Mouse (Mus musculus) heart, embryonic 16.5 days (tissue): ENCODE data around the gene Smok3c. TPM values are rescaled to one million over a fixed set of nuclear protein-coding genes. Genes with fewer than 3 reads are reported as not detected.
"Not testable (repeated sequence)": the region's sequence is repeated elsewhere in the genome, so short reads cannot be mapped to it uniquely, and the experiment has no call there.

Experiments
- ATAC-seq: fragments of 200-750 bp; cut with Nextera tagmentation; replicated peaks from 2 replicates; pipeline ENCODE4 v1.8.0; 2017; ENCODE audit warnings: moderate number of reproducible peaks; ENCODE audit not compliant: insufficient read depth, low FRiP score; ENCODE audit errors: extremely low read depth
- H3K27ac ChIP-seq: fragments of 300-500 bp; sonication (generic); 2 replicates; pipeline ENCODE4 v1.5.1; 2014; ENCODE audit warnings: mild to moderate bottlenecking, low read length, control low read depth, moderate library complexity
- H3K27me3 ChIP-seq: fragments of 300-500 bp; sonication (generic); 2 replicates; pipeline ENCODE4 v1.6.1; 2014; ENCODE audit warnings: low read length, mixed read lengths; ENCODE audit not compliant: control insufficient read depth, insufficient read depth
- H3K36me3 ChIP-seq: fragments of 300-500 bp; sonication (generic); 2 replicates; pipeline ENCODE4 v1.6.1; 2014; ENCODE audit not compliant: control insufficient read depth, insufficient read depth
- H3K4me1 ChIP-seq: fragments of 300-500 bp; sonication (generic); 2 replicates; pipeline ENCODE4 v1.6.1; 2014; ENCODE audit warnings: low read length, mixed read lengths; ENCODE audit not compliant: control insufficient read depth, insufficient read depth
- H3K4me2 ChIP-seq: fragments of 300-500 bp; sonication (generic); 2 replicates; pipeline ENCODE4 v1.6.1; 2014; ENCODE audit warnings: low read depth, mild to moderate bottlenecking, control low read depth, low read length
- H3K4me3 ChIP-seq: fragments of 300-500 bp; sonication (generic); 2 replicates; pipeline ENCODE4 v1.5.1; 2014; ENCODE audit warnings: mild to moderate bottlenecking, control low read depth, low read length
- H3K9ac ChIP-seq: fragments of 300-500 bp; sonication (generic); 2 replicates; pipeline ENCODE4 v1.6.1; 2014; ENCODE audit warnings: low read length, control low read depth
- H3K9me3 ChIP-seq: fragments of 300-500 bp; sonication (generic); replicated peaks from 2 replicates; pipeline ENCODE4 v1.6.1; 2016; ENCODE audit warnings: low read length; ENCODE audit not compliant: control insufficient read depth
- WGBS: fragments of 180-500 bp; shearing (Covaris S2); extraction: QIAGEN DNeasy Blood & Tissue Kit; methylation state at CpG from one replicate; pipeline ENCODE4 v1.1.7; 2014; 5-methylcytosine and 5-hydroxymethylcytosine counted together
- polyA plus RNA-seq: library from polyadenylated mRNA; unstranded; fragments of >200 nt; fragmentation: Nextera tagmentation; extraction: Ambion mirVana; gene quantifications from 2 replicates; pipeline ENCODE4 v1.2.1, GENCODE M21; 2015

The Smok3c gene
- polyA plus RNA-seq, result not detected in 2 replicates

DNA sequence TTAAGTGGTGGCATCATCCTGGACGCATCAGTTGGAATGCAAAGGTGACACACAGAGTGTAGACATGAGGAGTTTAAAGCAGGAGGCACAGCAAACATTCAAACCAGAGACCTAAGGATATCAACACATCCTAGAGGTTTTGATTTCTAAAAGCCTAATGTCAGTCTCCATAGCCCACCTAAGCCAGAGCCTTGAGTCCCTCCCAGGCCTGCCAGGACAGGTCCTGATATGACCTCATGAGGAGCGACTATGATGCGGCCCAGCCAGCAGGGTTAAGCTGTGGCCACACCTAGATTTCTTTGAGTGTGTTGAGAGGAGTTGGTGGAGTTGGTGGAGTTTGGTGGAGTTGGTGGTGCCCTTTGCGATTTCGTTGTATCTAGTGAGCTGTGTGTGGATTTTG is at the start of gene Smok3c:
Smok3c (plus strand) TSS at position 301 of the 400 bp plus-strand sequence.
- no CpG with 5 or more reads among the region's 5 CpGs for WGBS
- not testable (repeated sequence) for H3K4me1 ChIP-seq, H3K27me3 ChIP-seq, H3K9me3 ChIP-seq, H3K9ac ChIP-seq, H3K27ac ChIP-seq, ATAC-seq, H3K36me3 ChIP-seq, H3K4me3 ChIP-seq, H3K4me2 ChIP-seq

DNA sequence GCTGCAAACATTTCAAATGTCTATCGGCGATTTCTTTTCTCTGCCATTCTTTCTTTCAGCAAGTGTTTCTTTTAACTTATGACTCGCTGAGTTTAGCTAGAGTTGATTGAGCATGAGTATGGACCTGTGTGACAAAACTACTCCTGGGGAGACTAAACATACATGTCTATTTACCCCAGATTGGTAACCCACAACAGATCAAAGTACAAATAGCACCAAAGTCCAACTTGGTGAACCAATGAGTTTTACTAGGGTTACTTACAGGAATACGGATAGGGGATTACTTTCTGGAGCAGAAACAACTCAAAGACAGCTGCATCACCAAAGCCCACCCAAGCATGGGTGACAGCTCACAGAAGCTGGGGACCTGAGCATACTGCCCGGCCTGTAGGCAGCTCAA is 43.6 kb upstream of the Smok3c start:
- WGBS, result 85% methylated on average over 5 of the region's 5 CpGs
- Histone ChIP-seq H3K4me1 (no peaks in the 10 kb centered on the region), H3K27ac (no peak overlapping the region), H3K9ac (no peak overlapping the region), H3K4me2 (no peak overlapping the region), H3K27me3 (no peaks in the 10 kb centered on the region), H3K36me3 (no peaks in the 10 kb centered on the region), H3K4me3 (no peak overlapping the region), H3K9me3 (0 out of 2 replicates have a peak, but pooled peaks cover 2% of the 10 kb centered on the region)
- ATAC-seq, result no peak

DNA sequence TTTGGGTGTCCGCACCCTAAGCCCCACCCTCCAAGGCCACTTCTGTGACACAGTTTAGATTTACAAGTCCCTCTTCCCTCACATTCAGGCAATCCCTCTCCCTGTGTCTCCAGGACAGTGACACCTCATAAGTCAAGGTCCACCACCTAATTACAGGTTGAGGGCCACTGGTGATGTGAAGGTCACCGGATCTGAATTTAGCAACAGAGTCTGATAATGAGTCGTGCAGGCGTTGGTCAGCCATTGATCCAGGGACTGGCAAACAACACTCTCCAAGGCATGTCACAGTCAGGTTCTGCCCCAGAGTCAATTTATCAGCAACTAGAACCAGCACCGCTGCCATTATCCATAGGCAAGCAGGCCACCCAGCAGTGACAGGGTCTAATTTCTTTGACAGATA is 40.6 kb upstream of the Smok3c start:
- Histone ChIP-seq H3K4me1 (no peaks in the 10 kb centered on the region), H3K27ac (no peak overlapping the region), H3K9me3 (0 out of 2 replicates have a peak, but pooled peaks cover 2% of the 10 kb centered on the region), H3K4me3 (no peak overlapping the region), H3K36me3 (no peaks in the 10 kb centered on the region), H3K9ac (no peak overlapping the region), H3K4me2 (no peak overlapping the region), H3K27me3 (no peaks in the 10 kb centered on the region)
- WGBS, result 75% methylated on average over 5 of the region's 5 CpGs
- ATAC-seq, result no peak

DNA sequence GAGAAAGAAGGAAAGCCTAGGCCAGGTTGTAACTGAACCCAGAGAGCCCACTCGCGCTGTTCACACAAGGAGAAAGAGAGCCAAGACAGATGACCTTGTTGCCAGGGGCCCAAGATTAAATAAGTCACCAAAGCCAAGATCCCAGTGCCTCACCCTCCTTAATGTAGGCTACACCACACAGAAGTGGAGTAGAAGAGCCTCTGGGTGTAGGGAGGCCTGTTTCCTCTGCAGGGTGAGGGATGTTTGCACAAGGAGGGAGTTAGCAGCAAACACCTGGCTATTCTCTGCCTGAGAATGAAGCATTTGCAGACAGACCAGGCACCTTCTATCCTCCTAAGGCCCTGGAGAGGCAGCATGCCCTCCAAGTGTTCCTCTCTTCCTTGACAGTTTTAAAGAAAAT is 36.5 kb upstream of the Smok3c start:
- Histone ChIP-seq H3K4me1 (no peaks in the 10 kb centered on the region), H3K9ac (no peak overlapping the region), H3K9me3 (no peaks in the 10 kb centered on the region), H3K27me3 (no peaks in the 10 kb centered on the region), H3K36me3 (no peaks in the 10 kb centered on the region), H3K4me2 (no peak overlapping the region), H3K4me3 (no peak overlapping the region), H3K27ac (no peak overlapping the region)
- 76% methylated on average over 2 of the region's 2 CpGs for WGBS
- ATAC-seq, result no peak

DNA sequence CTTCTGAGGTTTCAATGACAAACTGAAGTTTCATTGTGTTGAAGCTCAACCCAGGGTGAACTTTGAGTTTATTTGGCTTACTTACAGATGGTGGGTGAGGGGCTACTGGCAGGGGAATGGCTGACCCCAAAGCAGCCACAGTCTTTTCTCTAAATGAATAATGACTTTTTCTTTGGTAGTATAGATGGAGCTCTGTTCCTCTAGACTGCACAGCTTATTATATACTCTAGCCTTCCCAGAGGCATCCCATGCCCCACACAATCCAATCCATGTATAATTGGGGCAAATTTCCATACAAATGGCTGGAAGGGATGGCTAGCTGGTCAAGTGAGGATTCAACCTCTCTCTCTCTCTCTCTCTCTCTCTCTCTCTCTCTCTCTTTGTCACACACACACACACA is 36.0 kb upstream of the Smok3c start:
- Histone ChIP-seq H3K4me2 (no peak overlapping the region), H3K4me1 (no peaks in the 10 kb centered on the region), H3K9me3 (no peaks in the 10 kb centered on the region), H3K27ac (no peak overlapping the region), H3K4me3 (no peak overlapping the region), H3K9ac (no peak overlapping the region), H3K36me3 (no peaks in the 10 kb centered on the region), H3K27me3 (no peaks in the 10 kb centered on the region)
- ATAC-seq, result no peak

DNA sequence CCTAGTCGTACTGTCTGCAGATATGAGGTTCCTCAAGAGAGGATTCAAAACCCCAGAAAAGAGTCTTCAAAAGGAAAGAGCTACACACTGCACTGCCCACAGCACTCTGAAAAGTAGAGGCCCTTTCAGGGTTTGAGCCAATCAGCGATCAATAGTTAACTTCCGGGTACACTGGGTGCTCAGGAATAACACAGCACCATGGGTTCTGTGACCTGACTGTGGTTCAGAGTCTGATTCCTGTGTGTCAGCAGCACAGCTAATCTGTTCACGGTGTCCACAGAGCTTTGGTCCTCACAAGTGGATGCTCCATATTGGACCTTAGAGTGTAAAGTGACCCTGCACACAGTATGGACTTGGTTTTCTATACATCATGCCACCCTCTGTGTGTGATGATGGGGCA is 33.4 kb upstream of the Smok3c start:
- not testable (repeated sequence) for H3K4me3 ChIP-seq, H3K27ac ChIP-seq, H3K4me1 ChIP-seq, H3K9me3 ChIP-seq, H3K9ac ChIP-seq, ATAC-seq, H3K4me2 ChIP-seq, H3K27me3 ChIP-seq, H3K36me3 ChIP-seq
- WGBS, result 77% methylated on average over 3 of the region's 4 CpGs

DNA sequence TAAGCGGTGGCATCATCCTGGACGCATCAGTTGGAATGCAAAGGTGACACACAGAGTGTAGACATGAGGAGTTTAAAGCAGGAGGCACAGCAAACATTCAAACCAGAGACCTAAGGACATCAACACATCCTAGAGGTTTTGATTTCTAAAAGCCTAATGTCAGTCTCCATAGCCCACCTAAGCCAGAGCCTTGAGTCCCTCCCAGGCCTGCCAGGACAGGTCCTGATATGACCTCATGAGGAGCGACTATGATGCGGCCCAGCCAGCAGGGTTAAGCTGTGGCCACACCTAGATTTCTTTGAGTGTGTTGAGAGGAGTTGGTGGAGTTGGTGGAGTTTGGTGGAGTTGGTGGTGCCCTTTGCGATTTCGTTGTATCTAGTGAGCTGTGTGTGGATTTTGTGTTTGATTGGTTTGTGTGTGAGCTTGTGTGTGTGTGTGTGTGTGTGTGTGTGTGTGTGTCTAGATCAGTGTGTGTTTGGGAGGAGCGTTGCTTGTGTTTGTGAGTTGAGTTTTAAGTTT is 32.0 kb upstream of the Smok3c start, which contains the start of the genes Smok3a and Smok3b:
Smok3a (plus strand) TSS at position 301 of the 519 bp plus-strand sequence.
Smok3b (plus strand) TSS at position 469 of the 519 bp plus-strand sequence.
- not testable (repeated sequence) for H3K9ac ChIP-seq, H3K9me3 ChIP-seq, H3K4me2 ChIP-seq, H3K4me3 ChIP-seq, H3K27ac ChIP-seq, H3K4me1 ChIP-seq, H3K27me3 ChIP-seq, ATAC-seq, H3K36me3 ChIP-seq
- WGBS, result 88% methylated on average over 3 of the region's 7 CpGs

DNA sequence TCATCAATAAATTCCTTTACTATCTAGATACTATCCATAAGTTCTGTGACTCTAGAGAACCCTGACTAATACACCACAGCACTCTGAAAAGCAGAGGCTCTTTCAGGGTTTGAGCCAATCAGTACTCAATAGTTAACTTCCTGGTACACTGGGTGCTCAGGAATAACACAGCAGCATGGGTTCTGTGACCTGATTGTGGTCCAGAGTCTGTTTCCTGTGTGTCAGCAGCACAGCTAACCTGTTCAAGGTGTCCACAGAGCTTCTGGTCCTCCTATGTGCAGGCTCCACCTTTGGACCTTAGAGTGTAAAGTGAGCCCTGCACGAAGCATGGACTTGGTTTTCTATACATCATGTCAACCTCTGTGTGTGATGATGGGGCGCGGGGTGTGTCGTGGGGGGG is 20.8 kb downstream of the Smok3c start:
- Histone ChIP-seq H3K27me3 (no peaks in the 10 kb centered on the region), H3K36me3 (no peaks in the 10 kb centered on the region), H3K4me1 (no peaks in the 10 kb centered on the region), H3K4me3 (no peak overlapping the region), H3K9me3 (no peaks in the 10 kb centered on the region), H3K4me2 (no peak overlapping the region), H3K27ac (no peak overlapping the region), H3K9ac (no peak overlapping the region)
- 80% methylated on average over 4 of the region's 4 CpGs for WGBS
- ATAC-seq, result no peak

DNA sequence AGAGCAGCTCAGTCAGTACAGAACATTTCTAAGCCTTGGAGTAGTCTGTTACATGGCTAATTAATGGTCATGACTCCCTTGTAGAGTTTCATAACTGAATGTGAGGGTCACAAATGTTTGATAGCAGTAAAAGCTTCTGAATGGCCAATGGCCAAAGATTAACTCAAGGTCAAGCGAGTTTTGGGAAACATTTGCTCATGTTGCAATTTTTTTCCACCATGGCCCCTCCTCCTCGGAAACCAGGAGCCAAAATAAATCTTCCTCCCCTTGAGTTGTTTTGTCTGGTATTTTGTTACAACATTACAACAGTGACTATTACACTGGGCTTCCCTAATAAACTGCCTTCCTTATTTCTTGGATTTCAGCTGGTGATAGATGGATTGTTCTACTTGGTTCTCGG is 22.7 kb downstream of the Smok3c start:
- Histone ChIP-seq H3K4me2 (no peak overlapping the region), H3K9ac (no peak overlapping the region), H3K27me3 (no peaks in the 10 kb centered on the region), H3K27ac (no peak overlapping the region), H3K36me3 (no peaks in the 10 kb centered on the region), H3K9me3 (no peaks in the 10 kb centered on the region), H3K4me1 (no peaks in the 10 kb centered on the region), H3K4me3 (no peak overlapping the region)
- WGBS, result 67% methylated on average over 3 of the region's 3 CpGs
- ATAC-seq, result no peak
